11 mouse cellular contexts compared by ENCODE assay signal in the genomic region with DNA sequence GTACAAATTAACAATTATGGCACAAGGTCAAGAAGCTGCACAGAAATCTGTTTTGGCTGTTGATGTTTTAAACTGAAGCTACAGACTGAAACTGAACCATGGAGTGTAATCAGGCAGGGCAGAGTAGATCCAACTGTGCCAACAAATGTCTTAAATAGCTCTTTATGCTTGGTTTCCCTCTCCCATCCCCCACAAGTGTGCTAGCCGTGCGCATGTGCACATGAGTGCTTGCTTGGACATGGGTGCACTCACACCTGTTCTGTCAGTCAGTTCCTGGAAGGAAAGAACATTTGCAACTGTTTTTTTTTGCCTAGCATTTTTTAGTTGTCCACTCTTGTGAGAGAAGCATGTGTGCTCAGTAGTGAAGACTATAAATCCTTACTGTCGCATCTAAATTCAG. TPM values are rescaled to one million over a fixed set of nuclear protein-coding genes. Genes with fewer than 3 reads are reported as not detected.
DNase-seq lines count a peak whose midpoint lies in the region; ATAC-seq lines count a peak whose summit lies in the region.
"Had no signal": no experiment of that assay in that cellular context is flagged by ENCODE, and none has a peak within 500 bp of the region (broad histone marks: within the 10 kb centered on the region; RNA-seq: fewer than 3 reads in every experiment).

No protein-coding gene starts in this region.

- peak; percentile 63; the same call in 1 of the 2 replicates for ATAC-seq in embryonic facial prominence, embryonic 14.5 days (ENCODE audit: low read depth)
- no peak for ATAC-seq in kidney, embryonic 15.5 days (replicated peaks; ENCODE audit: low FRiP score)
- ATAC-seq: forebrain, postnatal 0 days; inflammation-experienced regulatory T-cells, adult 6 months had no signal

- H3K4me3 ChIP-seq in embryonic facial prominence, embryonic 14.5 days (ENCODE audit: low read depth, low read length), result no peak overlapping the region
- H3K4me3 ChIP-seq in embryonic facial prominence, embryonic 10.5 days, result no peak overlapping the region
- no peak overlapping the region for H3K4me3 ChIP-seq in kidney, embryonic 15.5 days (replicated peaks)

- H3K9ac ChIP-seq in embryonic facial prominence, embryonic 14.5 days (ENCODE audit: low read depth, low read length), result no peak overlapping the region
- H3K9ac ChIP-seq in kidney, embryonic 15.5 days, result no peak overlapping the region
- H3K9ac ChIP-seq: forebrain, postnatal 0 days had no signal

- H3K4me2 ChIP-seq in embryonic facial prominence, embryonic 14.5 days (ENCODE audit: low read depth, low read length), result no peak overlapping the region
- no peak overlapping the region for H3K4me2 ChIP-seq in kidney, embryonic 15.5 days

- WGBS in embryonic facial prominence, embryonic 14.5 days, result 72% methylated on average over 3 of the region's 3 CpGs
- WGBS in embryonic facial prominence, embryonic 10.5 days, result 88% methylated on average over 3 of the region's 3 CpGs
- 70% methylated on average over 3 of the region's 3 CpGs for WGBS in kidney, embryonic 15.5 days

- H3K4me1 ChIP-seq in embryonic facial prominence, embryonic 14.5 days (ENCODE audit: control insufficient read depth, insufficient read depth, low read length), result peaks cover 9% of the 10 kb centered on the region
- H3K4me1 ChIP-seq in embryonic facial prominence, embryonic 10.5 days, result peaks cover 13% of the 10 kb centered on the region
- peaks cover 38% of the 10 kb centered on the region for H3K4me1 ChIP-seq in kidney, embryonic 15.5 days

- peaks cover 73% of the 10 kb centered on the region for H3K36me3 ChIP-seq in embryonic facial prominence, embryonic 14.5 days (ENCODE audit: control insufficient read depth, insufficient read depth, low read length)
- H3K36me3 ChIP-seq in embryonic facial prominence, embryonic 10.5 days (replicated peaks), result peaks cover 91% of the 10 kb centered on the region
- peaks cover 79% of the 10 kb centered on the region for H3K36me3 ChIP-seq in kidney, embryonic 15.5 days

- DNase-seq in embryonic facial prominence, embryonic 14.5 days (ENCODE audit: low spot score), result peak; percentile 90
- no peak for DNase-seq in embryonic facial prominence, embryonic 10.5 days (ENCODE audit: low spot score)
- DNase-seq in A20 (ENCODE audit: low read depth, low spot score) (peak; percentile 23), MN1 (ENCODE audit: low spot score) (no peak)
- peak; percentile 35 to 64 for DNase-seq in cerebellum, postnatal 25 days
- no peak for DNase-seq in ovary, postnatal 36 days (ENCODE audit: low spot score)
- DNase-seq in adrenal gland, postnatal 10 days, result no peak
- DNase-seq: forebrain, postnatal 0 days; thymus, postnatal 14 days had no signal

- H3K9me3 ChIP-seq in embryonic facial prominence, embryonic 14.5 days (ENCODE audit: control insufficient read depth, low read length), result no peaks in the 10 kb centered on the region
- H3K9me3 ChIP-seq in embryonic facial prominence, embryonic 10.5 days, result no peaks in the 10 kb centered on the region
- H3K9me3 ChIP-seq in kidney, embryonic 15.5 days (replicated peaks), result no peaks in the 10 kb centered on the region

- H3K27me3 ChIP-seq in embryonic facial prominence, embryonic 14.5 days (replicated peaks; ENCODE audit: control insufficient read depth, insufficient read depth, low read length), result no peaks in the 10 kb centered on the region
- no peaks in the 10 kb centered on the region for H3K27me3 ChIP-seq in embryonic facial prominence, embryonic 10.5 days (replicated peaks; ENCODE audit: low read depth, poor library complexity, severe bottlenecking)
- H3K27me3 ChIP-seq in kidney, embryonic 15.5 days, result no peaks in the 10 kb centered on the region

- no peak overlapping the region; the same call in 1 of the 2 replicates for H3K27ac ChIP-seq in embryonic facial prominence, embryonic 14.5 days (replicated peaks; ENCODE audit: low read depth, low read length)
- no peak overlapping the region for H3K27ac ChIP-seq in embryonic facial prominence, embryonic 10.5 days (replicated peaks)
- 0 out of 2 replicates have a peak overlapping the region, but pooled peaks have one; percentile 32 for H3K27ac ChIP-seq in kidney, embryonic 15.5 days

RNA-seq across cellular contexts. Expression of a gene that starts 10.4 kb away (rescaled TPM):
- polyA plus RNA-seq in embryonic facial prominence, embryonic 14.5 days (2014; fragmentation: Nextera tagmentation; extraction: Ambion mirVana), result 44.0 and 44.8 TPM in 2 replicates
- 37.0 and 38.8 TPM in 2 replicates for polyA plus RNA-seq in embryonic facial prominence, embryonic 10.5 days (2016; fragmentation: Nextera tagmentation; extraction: Ambion mirVana)
- 41.4 and 45.8 TPM in 2 replicates for polyA plus RNA-seq in kidney, embryonic 15.5 days (2015; fragmentation: Nextera tagmentation; extraction: Ambion mirVana)
- total RNA-seq in adrenal gland, postnatal 10 days (2021), result 10 to 100 TPM; 82.9 to 85.4 TPM

RNA-seq across cellular contexts. Expression of a gene that starts 11.5 kb away (rescaled TPM):
- polyA plus RNA-seq in embryonic facial prominence, embryonic 14.5 days (2014; fragmentation: Nextera tagmentation; extraction: Ambion mirVana), result 113 and 121 TPM in 2 replicates
- polyA plus RNA-seq in embryonic facial prominence, embryonic 10.5 days (2016; fragmentation: Nextera tagmentation; extraction: Ambion mirVana), result 111 and 116 TPM in 2 replicates
- 112 and 114 TPM in 2 replicates for polyA plus RNA-seq in kidney, embryonic 15.5 days (2015; fragmentation: Nextera tagmentation; extraction: Ambion mirVana)
- total RNA-seq in adrenal gland, postnatal 10 days (2021), result 100 to 1,000 TPM; 103 to 106 TPM

Comparison
In these comparisons a context has a peak if more than half of its experiments do, and no peak if none do; other contexts are left out.
1. DNase-seq: peak in embryonic facial prominence, embryonic 14.5 days (single experiment), A20 (single experiment) and cerebellum, postnatal 25 days (2 of 2); none in embryonic facial prominence, embryonic 10.5 days (single experiment), MN1 (single experiment), ovary, postnatal 36 days (single experiment) and adrenal gland, postnatal 10 days (single experiment).